ENCODE assay signal across 10 mouse cellular contexts in genomic region chr16:6430981-6431380, GRCm38 (mm10).
DNase-seq lines count a peak whose midpoint lies in the region; ATAC-seq and TF ChIP-seq lines count a peak whose summit lies in the region.
"Had no signal": no experiment of that assay in that cellular context is flagged by ENCODE, and none has a peak within 500 bp of the region (broad histone marks: within the 10 kb centered on the region; RNA-seq: fewer than 3 reads in every experiment).

No protein-coding gene starts in this region.

- TF ChIP-seq POLR2A in brain, embryonic 14.5 days (IDR thresholded peaks at IDR 0.05; ENCODE audit: borderline replicate concordance, extremely low read depth, insufficient read depth, insufficient read length, poor library complexity, severe bottlenecking) = no peak

- H3K27ac ChIP-seq in forebrain, postnatal 0 days (ENCODE audit: low read depth, low read length) = no peak overlapping the region
- no peak overlapping the region for H3K27ac ChIP-seq in forebrain, embryonic 10.5 days
- H3K27ac ChIP-seq: midbrain, embryonic 10.5 days had no signal

- intact Hi-C loops in left cerebral cortex, postnatal 4 days (cut with DNase I) = no loop called here

- peak; percentile 21 for DNase-seq in forebrain, postnatal 0 days
- DNase-seq in forebrain, embryonic 10.5 days (ENCODE audit: extremely low spot score, low spot score) = no peak
- no peak for DNase-seq in brain, embryonic 14.5 days (ENCODE audit: low read depth)
- peak; percentile 59 to 62 for DNase-seq in cerebellum, postnatal 36 days
- DNase-seq in left cerebral cortex, postnatal 4 days = peak; percentile 12
- no peak for DNase-seq in embryo, embryonic 10.5 days (ENCODE audit: low spot score)
- no peak for DNase-seq in kidney, adult 8-10 months
- DNase-seq in Muller cell, postnatal 12 days (ENCODE audit: inconsistent ontology term) = no peak
- DNase-seq: heart, postnatal 14 days had no signal

- no peak overlapping the region for H3K9ac ChIP-seq in forebrain, postnatal 0 days

- no peaks in the 10 kb centered on the region for H3K9me3 ChIP-seq in forebrain, postnatal 0 days (ENCODE audit: low read length)
- no peaks in the 10 kb centered on the region for H3K9me3 ChIP-seq in forebrain, embryonic 10.5 days
- H3K9me3 ChIP-seq: midbrain, embryonic 10.5 days had no signal

- no peak overlapping the region for H3K4me2 ChIP-seq in forebrain, postnatal 0 days (ENCODE audit: low read depth)

- TF ChIP-seq CTCF in forebrain, postnatal 0 days (IDR thresholded peaks at IDR 0.05; ENCODE audit: low read depth) = peak; percentile 58
- 0 out of 2 replicates have a peak, but pooled peaks have one; percentile 12 for TF ChIP-seq CTCF in brain, embryonic 14.5 days (IDR thresholded peaks at IDR 0.05; ENCODE audit: borderline replicate concordance, extremely low read depth, insufficient read depth, insufficient read length)

- ATAC-seq in forebrain, postnatal 0 days = peak; percentile 50

- H3K4me1 ChIP-seq in forebrain, postnatal 0 days (ENCODE audit: insufficient read depth) = no peaks in the 10 kb centered on the region
- no peaks in the 10 kb centered on the region for H3K4me1 ChIP-seq in forebrain, embryonic 10.5 days

- no peaks in the 10 kb centered on the region for H3K36me3 ChIP-seq in forebrain, postnatal 0 days (ENCODE audit: insufficient read depth)
- no peaks in the 10 kb centered on the region for H3K36me3 ChIP-seq in forebrain, embryonic 10.5 days (replicated peaks)
- H3K36me3 ChIP-seq: midbrain, embryonic 10.5 days had no signal

- WGBS in forebrain, postnatal 0 days = 82% methylated on average over 2 of the region's 2 CpGs
- 88% methylated on average over 2 of the region's 2 CpGs for WGBS in forebrain, embryonic 10.5 days

- H3K4me3 ChIP-seq in forebrain, postnatal 0 days (ENCODE audit: low read depth, low read length) = no peak overlapping the region
- H3K4me3 ChIP-seq in forebrain, embryonic 10.5 days = no peak overlapping the region
- H3K4me3 ChIP-seq: midbrain, embryonic 10.5 days had no signal

- H3K27me3 ChIP-seq in forebrain, postnatal 0 days (ENCODE audit: insufficient read depth, low read length) = no peaks in the 10 kb centered on the region
- H3K27me3 ChIP-seq in forebrain, embryonic 10.5 days (ENCODE audit: poor library complexity, severe bottlenecking) = no peaks in the 10 kb centered on the region

Comparison
In these comparisons a context has a peak if more than half of its experiments do, and no peak if none do; other contexts are left out.
1. DNase-seq: peak in forebrain, postnatal 0 days (single experiment), cerebellum, postnatal 36 days (2 of 2) and left cerebral cortex, postnatal 4 days (single experiment); none in forebrain, embryonic 10.5 days (single experiment), brain, embryonic 14.5 days (single experiment), embryo, embryonic 10.5 days (single experiment), kidney, adult 8-10 months (0 of 2) and Muller cell, postnatal 12 days (single experiment).